Mouse (Mus musculus) limb, embryonic 12.5 days (tissue): ENCODE measurements around the gene Pipox. TPM values are rescaled to one million over a fixed set of nuclear protein-coding genes. Genes with fewer than 3 reads are reported as not detected.

Experiments
- ATAC-seq: fragments of 200-750 bp; cut with Nextera tagmentation; 2 replicates; pipeline ENCODE4 v1.8.0; 2017; ENCODE audit warnings: low read depth, moderate TSS enrichment; ENCODE audit not compliant: insufficient number of reproducible peaks, insufficient read depth, low FRiP score, low TSS enrichment
- H3K27ac ChIP-seq: fragments of 300-500 bp; sonication (generic); 2 replicates; pipeline ENCODE4 v1.5.1; 2016; ENCODE audit warnings: mild to moderate bottlenecking, moderate library complexity
- H3K27me3 ChIP-seq: fragments of 300-500 bp; sonication (generic); 2 replicates; pipeline ENCODE4 v1.6.1; 2016; ENCODE audit warnings: mild to moderate bottlenecking, moderate library complexity
- H3K36me3 ChIP-seq: fragments of 300-500 bp; sonication (generic); 2 replicates; pipeline ENCODE4 v1.6.1; 2016; ENCODE audit warnings: mild to moderate bottlenecking, moderate library complexity
- H3K4me1 ChIP-seq: fragments of 300-500 bp; sonication (generic); replicated peaks from 2 replicates; pipeline ENCODE4 v1.6.1; 2016
- H3K4me2 ChIP-seq: fragments of 300-500 bp; sonication (generic); 2 replicates; pipeline ENCODE4 v1.6.1; 2016; ENCODE audit warnings: mild to moderate bottlenecking, moderate library complexity
- H3K4me3 ChIP-seq: fragments of 300-500 bp; sonication (generic); replicated peaks from 2 replicates; pipeline ENCODE4 v1.5.1; 2016; ENCODE audit warnings: mild to moderate bottlenecking
- H3K9ac ChIP-seq: fragments of 300-500 bp; sonication (generic); replicated peaks from 2 replicates; pipeline ENCODE4 v1.6.1; 2016; ENCODE audit warnings: mild to moderate bottlenecking, moderate library complexity
- H3K9me3 ChIP-seq: fragments of 300-500 bp; sonication (generic); 2 replicates; pipeline ENCODE4 v1.6.1; 2016; ENCODE audit warnings: mild to moderate bottlenecking, moderate library complexity
- WGBS: fragments of 180-500 bp; shearing (Covaris S2); methylation state at CpG from one replicate; pipeline ENCODE4 v1.1.7; 2016; 5-methylcytosine and 5-hydroxymethylcytosine counted together
- polyA plus RNA-seq: library from polyadenylated mRNA; unstranded; fragments of >200 nt; fragmentation: Nextera tagmentation; extraction: Ambion mirVana; gene quantifications from 2 replicates; pipeline ENCODE4 v1.2.1, GENCODE M21; 2016

The Pipox gene
- polyA plus RNA-seq, 1 experiment from 2014 or later: 0.66 TPM

DNA sequence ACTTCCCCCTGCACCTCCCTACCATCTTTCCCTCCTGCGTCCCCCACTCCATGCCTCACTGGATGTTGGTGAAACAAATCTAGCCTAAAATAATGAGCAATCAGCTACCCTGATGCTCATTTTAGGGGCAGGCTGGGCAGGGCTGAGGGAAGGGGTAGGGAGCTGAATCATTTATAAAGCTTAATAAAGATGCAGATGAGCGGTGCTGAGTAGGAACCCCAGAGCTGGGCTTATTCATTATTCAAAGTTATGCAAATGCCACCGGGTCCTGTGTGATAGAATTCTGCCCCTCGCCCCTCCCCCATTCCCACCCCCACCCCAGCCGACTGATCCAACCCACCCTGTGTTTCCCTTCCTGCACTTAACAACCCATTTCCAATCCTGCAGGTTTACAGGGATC is 18.6 kb downstream of the Pipox start:
- H3K27me3 ChIP-seq: peaks cover 38% of the 10 kb centered on the region
- no peaks in the 10 kb centered on the region for H3K9me3 ChIP-seq
- no peaks in the 10 kb centered on the region for H3K36me3 ChIP-seq
- H3K27ac ChIP-seq: no peak overlapping the region
- no peak for ATAC-seq
- no peak overlapping the region for H3K4me3 ChIP-seq
- no peak overlapping the region for H3K9ac ChIP-seq
- peaks cover 28% of the 10 kb centered on the region for H3K4me1 ChIP-seq
- WGBS: 53% methylated on average over 5 of the region's 5 CpGs
- no peak overlapping the region for H3K4me2 ChIP-seq

- 50% methylated on average over 6 of the region's 6 CpGs for WGBS
- peaks cover 38% of the 10 kb centered on the region for H3K27me3 ChIP-seq
- no peak overlapping the region for H3K4me2 ChIP-seq
- peaks cover 28% of the 10 kb centered on the region for H3K4me1 ChIP-seq
- no peak for ATAC-seq
- H3K9me3 ChIP-seq: no peaks in the 10 kb centered on the region
- H3K4me3 ChIP-seq: no peak overlapping the region
- no peak overlapping the region for H3K27ac ChIP-seq
- no peak overlapping the region for H3K9ac ChIP-seq
- no peaks in the 10 kb centered on the region for H3K36me3 ChIP-seq
These were observed 19.1 kb downstream of the Pipox start for GRCm38 (mm10) chr11:77874685-77875231.

DNA sequence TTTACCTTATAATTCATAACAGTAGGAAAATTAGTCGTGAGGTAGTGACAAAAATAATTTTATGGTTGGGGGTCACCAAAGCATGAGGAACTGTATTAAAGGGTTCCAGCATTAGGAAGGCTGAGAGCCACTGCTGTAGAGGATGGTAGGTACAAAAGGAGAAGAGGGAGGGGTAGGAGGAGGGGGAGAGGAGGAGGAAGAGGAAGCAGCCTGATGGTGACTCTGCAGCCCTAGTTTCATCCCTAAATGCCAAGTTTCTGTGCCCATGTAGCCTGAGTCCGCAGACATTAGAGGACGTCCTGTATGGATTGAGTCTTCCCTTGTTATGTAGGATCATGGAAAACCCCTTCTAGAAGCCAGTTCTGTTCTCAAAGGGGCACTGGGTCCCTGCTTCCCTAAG is 20.8 kb downstream of the Pipox start:
- Histone ChIP-seq H3K27me3 (peaks cover 46% of the 10 kb centered on the region), H3K27ac (no peak overlapping the region), H3K9ac (no peak overlapping the region), H3K36me3 (no peaks in the 10 kb centered on the region), H3K4me3 (no peak overlapping the region), H3K4me2 (no peak overlapping the region), H3K4me1 (peaks cover 34% of the 10 kb centered on the region), H3K9me3 (no peaks in the 10 kb centered on the region)
- WGBS: 38% methylated on average over 3 of the region's 3 CpGs
- no peak for ATAC-seq

- H3K4me3 ChIP-seq: 0 out of 2 replicates have a peak overlapping the region, but pooled peaks have one; percentile 5
- no peak overlapping the region for H3K27ac ChIP-seq
- H3K4me1 ChIP-seq: peaks cover 38% of the 10 kb centered on the region
- H3K36me3 ChIP-seq: no peaks in the 10 kb centered on the region
- WGBS: 6% methylated on average over 7 of the region's 7 CpGs
- H3K9me3 ChIP-seq: no peaks in the 10 kb centered on the region
- no peak for ATAC-seq
- H3K4me2 ChIP-seq: peak overlapping the region; percentile 44
- H3K9ac ChIP-seq: 0 out of 2 replicates have a peak overlapping the region, but pooled peaks have one; percentile 6
- H3K27me3 ChIP-seq: peaks cover 50% of the 10 kb centered on the region
These were observed 21.2 kb downstream of the Pipox start for GRCm38 (mm10) chr11:77872685-77873084.

GRCm38 (mm10) chr11:77872236-77872635 is 21.7 kb downstream of the Pipox start:
- H3K4me2 ChIP-seq: peak overlapping the region; percentile 44
- H3K9me3 ChIP-seq: no peaks in the 10 kb centered on the region
- H3K4me1 ChIP-seq: peaks cover 42% of the 10 kb centered on the region
- H3K9ac ChIP-seq: 0 out of 2 replicates have a peak overlapping the region, but pooled peaks have one; percentile 6
- H3K27me3 ChIP-seq: peaks cover 55% of the 10 kb centered on the region
- WGBS: 1% methylated on average over 11 of the region's 11 CpGs
- H3K27ac ChIP-seq: no peak overlapping the region
- no peaks in the 10 kb centered on the region for H3K36me3 ChIP-seq
- H3K4me3 ChIP-seq: peak overlapping the region; percentile 5; the same call in 1 of the 2 replicates
- ATAC-seq: no peak

- Histone ChIP-seq H3K4me3 (no peak overlapping the region), H3K27me3 (peaks cover 59% of the 10 kb centered on the region), H3K9me3 (no peaks in the 10 kb centered on the region), H3K4me2 (no peak overlapping the region), H3K36me3 (no peaks in the 10 kb centered on the region), H3K4me1 (peaks cover 46% of the 10 kb centered on the region), H3K9ac (no peak overlapping the region), H3K27ac (no peak overlapping the region)
- peak; percentile 42; the same call in 1 of the 2 replicates for ATAC-seq
- WGBS: 21% methylated on average over 4 of the region's 4 CpGs
These were observed 22.5 kb downstream of the Pipox start for GRCm38 (mm10) chr11:77871436-77871835.

- Histone ChIP-seq H3K4me2 (no peak overlapping the region), H3K4me3 (no peak overlapping the region), H3K9me3 (no peaks in the 10 kb centered on the region), H3K36me3 (peaks cover 12% of the 10 kb centered on the region; the same call in 1 of the 2 replicates), H3K4me1 (peaks cover 37% of the 10 kb centered on the region), H3K27me3 (peaks cover 64% of the 10 kb centered on the region), H3K9ac (no peak overlapping the region; the same call in 1 of the 2 replicates), H3K27ac (no peak overlapping the region)
- no peak for ATAC-seq
- WGBS: 10% methylated on average over 11 of the region's 12 CpGs
These were observed 26.3 kb downstream of the Pipox start for GRCm38 (mm10) chr11:77867419-77868083.

DNA sequence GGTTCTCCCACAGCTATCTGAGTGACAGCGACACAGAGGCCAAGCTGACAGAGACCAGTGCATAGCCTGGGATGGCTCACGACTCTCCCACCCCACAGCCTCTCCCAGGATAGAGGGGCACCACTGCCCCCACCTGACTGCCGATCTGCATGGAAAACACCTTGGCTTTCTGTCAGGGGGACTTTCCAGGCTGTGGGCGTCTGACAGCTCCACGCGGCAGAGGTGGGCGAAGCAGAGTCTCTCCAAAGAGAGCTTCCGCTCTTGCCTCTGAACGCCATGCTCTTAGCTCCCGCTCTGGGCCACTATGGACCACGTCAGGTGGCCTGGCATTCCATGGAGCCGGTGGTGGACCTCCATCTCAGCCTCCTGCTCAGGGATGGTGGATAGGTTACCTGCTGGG is 29.1 kb downstream of the Pipox start:
- H3K36me3 ChIP-seq: peaks cover 28% of the 10 kb centered on the region
- no peaks in the 10 kb centered on the region for H3K9me3 ChIP-seq
- no peak overlapping the region for H3K4me3 ChIP-seq
- H3K9ac ChIP-seq: no peak overlapping the region
- peaks cover 25% of the 10 kb centered on the region for H3K4me1 ChIP-seq
- ATAC-seq: no peak
- H3K4me2 ChIP-seq: no peak overlapping the region
- 59% methylated on average over 12 of the region's 12 CpGs for whole genome bisulfite sequencing
- H3K27me3 ChIP-seq: peaks cover 77% of the 10 kb centered on the region
- H3K27ac ChIP-seq: no peak overlapping the region

DNA sequence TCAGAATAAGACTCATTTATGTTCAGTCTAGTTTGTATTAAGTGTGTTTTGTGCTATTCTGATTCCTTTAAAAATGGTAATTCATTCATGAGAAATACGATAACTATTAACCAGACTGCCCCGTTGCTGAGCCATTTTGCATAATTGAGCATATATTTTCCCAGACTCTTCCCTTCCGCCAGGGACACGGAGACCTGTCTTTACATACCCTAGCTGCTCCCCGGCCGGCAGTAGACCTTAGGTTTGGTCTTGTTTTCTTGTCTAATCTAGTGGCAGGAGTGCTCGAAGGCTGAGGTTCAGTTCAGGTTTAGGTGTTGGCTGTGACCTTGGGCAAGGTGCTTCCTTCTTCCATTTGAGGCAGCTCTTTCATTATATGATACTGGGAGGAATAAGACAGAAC is 31.0 kb downstream of the Pipox start:
- peaks cover 44% of the 10 kb centered on the region for H3K36me3 ChIP-seq
- no peak for ATAC-seq
- H3K9me3 ChIP-seq: no peaks in the 10 kb centered on the region
- peaks cover 86% of the 10 kb centered on the region for H3K27me3 ChIP-seq
- no peak overlapping the region for H3K9ac ChIP-seq
- no peak overlapping the region for H3K4me3 ChIP-seq
- no peak overlapping the region for H3K4me2 ChIP-seq
- H3K4me1 ChIP-seq: peaks cover 19% of the 10 kb centered on the region
- no peak overlapping the region for H3K27ac ChIP-seq
- 88% methylated on average over 7 of the region's 7 CpGs for WGBS

DNA sequence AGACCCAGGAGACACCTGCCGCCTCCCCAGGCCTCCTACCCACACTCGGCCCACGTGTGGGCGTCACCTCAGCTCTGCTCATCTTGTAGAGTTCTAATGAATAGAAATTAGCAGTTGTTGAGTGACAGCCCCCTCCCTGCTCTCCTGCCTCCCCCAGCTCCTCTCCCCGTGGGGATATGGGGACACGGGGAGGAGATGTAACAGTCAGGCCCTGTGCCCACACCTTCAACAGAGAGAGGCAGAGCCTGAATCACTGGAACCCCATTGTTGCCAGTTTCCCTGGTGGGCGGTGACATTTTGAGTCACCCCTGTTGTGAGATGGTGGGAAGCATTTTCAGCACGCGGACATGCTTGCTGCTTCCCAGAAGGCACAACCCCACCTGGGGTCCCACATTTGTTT is 32.9 kb downstream of the Pipox start:
- Histone ChIP-seq H3K36me3 (peaks cover 53% of the 10 kb centered on the region), H3K9me3 (no peaks in the 10 kb centered on the region), H3K27ac (no peak overlapping the region), H3K4me2 (no peak overlapping the region), H3K27me3 (peaks cover 76% of the 10 kb centered on the region), H3K4me1 (peaks cover 13% of the 10 kb centered on the region), H3K4me3 (no peak overlapping the region), H3K9ac (no peak overlapping the region)
- no peak for ATAC-seq
- 86% methylated on average over 9 of the region's 9 CpGs for WGBS

- 44% methylated on average over 9 of the region's 9 CpGs for WGBS
- no peak for ATAC-seq
- Histone ChIP-seq H3K27ac (no peak overlapping the region), H3K27me3 (peaks cover 68% of the 10 kb centered on the region), H3K36me3 (peaks cover 51% of the 10 kb centered on the region), H3K4me1 (peaks cover 20% of the 10 kb centered on the region), H3K4me2 (no peak overlapping the region), H3K9me3 (no peaks in the 10 kb centered on the region), H3K9ac (no peak overlapping the region), H3K4me3 (no peak overlapping the region)
These were observed 35.3 kb downstream of the Pipox start for GRCm38 (mm10) chr11:77858589-77858988.
